ENCODE assay signal across 18 mouse cellular contexts in the genomic region with DNA sequence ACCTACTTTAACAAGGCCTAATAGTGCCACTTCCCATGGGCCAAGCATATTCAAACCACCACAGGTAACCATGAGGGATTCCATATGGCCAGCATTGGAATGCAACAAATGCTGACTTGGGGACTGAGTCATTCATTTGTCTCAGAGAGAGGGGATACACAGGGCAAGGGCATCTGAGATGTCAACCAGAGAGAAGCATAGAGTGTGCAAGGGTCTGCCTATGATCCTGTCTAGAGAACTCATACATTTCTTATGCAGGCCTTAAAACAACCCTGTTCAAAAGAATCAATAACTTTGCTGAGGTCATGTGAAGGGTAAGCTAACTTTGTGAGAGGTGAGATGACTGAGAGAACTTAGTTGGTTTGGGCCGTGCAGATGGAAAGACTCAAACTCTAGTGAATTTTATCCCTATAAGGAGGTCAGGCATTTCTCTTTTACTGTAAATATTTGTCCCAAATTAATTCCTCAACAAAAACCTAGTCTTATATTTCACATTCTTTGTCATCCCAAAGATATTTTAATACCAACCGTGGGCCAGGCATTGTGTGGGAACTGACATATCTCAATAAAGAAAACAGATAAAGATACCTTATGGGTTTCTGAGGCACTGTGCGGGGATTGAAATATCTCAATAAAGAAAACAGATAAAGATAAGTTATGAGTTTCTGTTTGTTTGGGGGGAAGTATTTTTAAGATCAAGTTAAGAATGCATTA.
DNase-seq lines count a peak whose midpoint lies in the region; ATAC-seq and TF ChIP-seq lines count a peak whose summit lies in the region.
"Had no signal": no experiment of that assay in that cellular context is flagged by ENCODE, and none has a peak within 500 bp of the region (broad histone marks: within the 10 kb centered on the region; RNA-seq: fewer than 3 reads in every experiment).

No protein-coding gene starts in this region.

- H3K4me2 ChIP-seq in embryonic facial prominence, embryonic 11.5 days (ENCODE audit: low read depth, low read length): no peak overlapping the region
- no peak overlapping the region for H3K4me2 ChIP-seq in kidney, embryonic 15.5 days
- H3K4me2 ChIP-seq in lung, embryonic 15.5 days: no peak overlapping the region
- no peak overlapping the region for H3K4me2 ChIP-seq in lung, postnatal 0 days (replicated peaks; ENCODE audit: low read depth, low read length)
- no peak overlapping the region for H3K4me2 ChIP-seq in stomach, embryonic 15.5 days
- H3K4me2 ChIP-seq: embryonic facial prominence, embryonic 12.5 days; forebrain, embryonic 15.5 days had no signal

- H3K4me1 ChIP-seq in embryonic facial prominence, embryonic 11.5 days (ENCODE audit: control insufficient read depth, insufficient read depth, low read length): no peaks in the 10 kb centered on the region
- H3K4me1 ChIP-seq in embryonic facial prominence, embryonic 10.5 days: peaks cover 13% of the 10 kb centered on the region
- no peaks in the 10 kb centered on the region for H3K4me1 ChIP-seq in kidney, embryonic 15.5 days
- H3K4me1 ChIP-seq in lung, embryonic 15.5 days: peaks cover 16% of the 10 kb centered on the region; the same call in 1 of the 2 replicates
- no peaks in the 10 kb centered on the region for H3K4me1 ChIP-seq in lung, postnatal 0 days (ENCODE audit: insufficient read depth, low read depth, low read length)
- no peaks in the 10 kb centered on the region for H3K4me1 ChIP-seq in stomach, embryonic 15.5 days
- H3K4me1 ChIP-seq: embryonic facial prominence, embryonic 12.5 days; forebrain, embryonic 15.5 days had no signal

- DNase-seq in embryonic facial prominence, embryonic 11.5 days (ENCODE audit: low spot score): no peak
- no peak for DNase-seq in embryonic facial prominence, embryonic 10.5 days (ENCODE audit: low spot score)
- no peak for DNase-seq in kidney, postnatal 36 days
- no peak for DNase-seq in lung, postnatal 0 days (ENCODE audit: low spot score)
- DNase-seq: adrenal gland, adult 8-10 months; adrenal gland, postnatal 36 days; B cell, adult 2 months; cerebellum, adult 2 months; cerebellum, postnatal 10 days; gastrocnemius, postnatal 36 days had no signal

- no peak overlapping the region for H3K4me3 ChIP-seq in embryonic facial prominence, embryonic 11.5 days (ENCODE audit: low read depth, low read length)
- H3K4me3 ChIP-seq in embryonic facial prominence, embryonic 10.5 days: no peak overlapping the region
- H3K4me3 ChIP-seq in kidney, embryonic 15.5 days (replicated peaks): no peak overlapping the region
- no peak overlapping the region for H3K4me3 ChIP-seq in lung, embryonic 15.5 days
- H3K4me3 ChIP-seq in lung, postnatal 0 days (ENCODE audit: low read depth, low read length): no peak overlapping the region
- no peak overlapping the region for H3K4me3 ChIP-seq in stomach, embryonic 15.5 days (replicated peaks)
- H3K4me3 ChIP-seq: embryonic facial prominence, embryonic 12.5 days; forebrain, embryonic 15.5 days; heart, embryonic 10.5 days had no signal

- ATAC-seq in embryonic facial prominence, embryonic 11.5 days (replicated peaks; ENCODE audit: insufficient number of reproducible peaks, low FRiP score, low TSS enrichment, low read depth): no peak
- no peak for ATAC-seq in kidney, embryonic 15.5 days (replicated peaks; ENCODE audit: low FRiP score)
- ATAC-seq in lung, embryonic 15.5 days (ENCODE audit: borderline replicate concordance, extremely low read depth, low FRiP score, low TSS enrichment): peak; percentile 21; the same call in 1 of the 2 replicates
- ATAC-seq in lung, postnatal 0 days: no peak
- ATAC-seq in stomach, embryonic 15.5 days (ENCODE audit: insufficient read depth, low FRiP score, low read depth): peak; percentile 74
- ATAC-seq: CD4-positive, CD25-positive, alpha-beta regulatory T cell, adult 4 months; forebrain, embryonic 15.5 days had no signal

- no peaks in the 10 kb centered on the region for H3K27me3 ChIP-seq in embryonic facial prominence, embryonic 11.5 days (ENCODE audit: control insufficient read depth, insufficient read depth, low read length)
- no peaks in the 10 kb centered on the region for H3K27me3 ChIP-seq in embryonic facial prominence, embryonic 10.5 days (replicated peaks; ENCODE audit: low read depth, poor library complexity, severe bottlenecking)
- H3K27me3 ChIP-seq in kidney, embryonic 15.5 days: no peaks in the 10 kb centered on the region
- no peaks in the 10 kb centered on the region for H3K27me3 ChIP-seq in lung, embryonic 15.5 days
- H3K27me3 ChIP-seq in lung, postnatal 0 days (replicated peaks; ENCODE audit: insufficient read depth, low read length): no peaks in the 10 kb centered on the region
- no peaks in the 10 kb centered on the region for H3K27me3 ChIP-seq in stomach, embryonic 15.5 days (replicated peaks)
- H3K27me3 ChIP-seq: embryonic facial prominence, embryonic 12.5 days; forebrain, embryonic 15.5 days had no signal

- H3K27ac ChIP-seq in embryonic facial prominence, embryonic 11.5 days (replicated peaks; ENCODE audit: low read depth, low read length): 0 out of 2 replicates have a peak overlapping the region, but pooled peaks have one; percentile 13
- H3K27ac ChIP-seq in embryonic facial prominence, embryonic 10.5 days (replicated peaks): no peak overlapping the region; the same call in 1 of the 2 replicates
- H3K27ac ChIP-seq in kidney, embryonic 15.5 days: peak overlapping the region; percentile 80
- peak overlapping the region; percentile 75 for H3K27ac ChIP-seq in lung, embryonic 15.5 days
- H3K27ac ChIP-seq in lung, postnatal 0 days (ENCODE audit: low read length): no peak overlapping the region
- H3K27ac ChIP-seq in stomach, embryonic 15.5 days: no peak overlapping the region
- H3K27ac ChIP-seq: embryonic facial prominence, embryonic 12.5 days; forebrain, embryonic 15.5 days; heart, embryonic 10.5 days had no signal

- no peak overlapping the region for H3K9ac ChIP-seq in embryonic facial prominence, embryonic 11.5 days (replicated peaks; ENCODE audit: low read length)
- no peak overlapping the region for H3K9ac ChIP-seq in kidney, embryonic 15.5 days
- H3K9ac ChIP-seq in lung, embryonic 15.5 days: no peak overlapping the region
- H3K9ac ChIP-seq in lung, postnatal 0 days (replicated peaks; ENCODE audit: low read depth): no peak overlapping the region
- no peak overlapping the region for H3K9ac ChIP-seq in stomach, embryonic 15.5 days
- H3K9ac ChIP-seq: embryonic facial prominence, embryonic 12.5 days; forebrain, embryonic 15.5 days had no signal

- no peaks in the 10 kb centered on the region for H3K36me3 ChIP-seq in embryonic facial prominence, embryonic 11.5 days (replicated peaks; ENCODE audit: control insufficient read depth, insufficient read depth, low read depth, low read length)
- H3K36me3 ChIP-seq in embryonic facial prominence, embryonic 10.5 days (replicated peaks): no peaks in the 10 kb centered on the region
- no peaks in the 10 kb centered on the region for H3K36me3 ChIP-seq in kidney, embryonic 15.5 days
- H3K36me3 ChIP-seq in lung, embryonic 15.5 days: no peaks in the 10 kb centered on the region
- H3K36me3 ChIP-seq in lung, postnatal 0 days (ENCODE audit: insufficient read depth, low read length): no peaks in the 10 kb centered on the region
- H3K36me3 ChIP-seq in stomach, embryonic 15.5 days: no peaks in the 10 kb centered on the region
- H3K36me3 ChIP-seq: embryonic facial prominence, embryonic 12.5 days; forebrain, embryonic 15.5 days; G1E; heart, embryonic 10.5 days had no signal

- no peaks in the 10 kb centered on the region for H3K9me3 ChIP-seq in embryonic facial prominence, embryonic 11.5 days (replicated peaks; ENCODE audit: control insufficient read depth, low read length)
- H3K9me3 ChIP-seq in embryonic facial prominence, embryonic 10.5 days: no peaks in the 10 kb centered on the region
- no peaks in the 10 kb centered on the region for H3K9me3 ChIP-seq in kidney, embryonic 15.5 days (replicated peaks)
- no peaks in the 10 kb centered on the region for H3K9me3 ChIP-seq in lung, embryonic 15.5 days
- no peaks in the 10 kb centered on the region for H3K9me3 ChIP-seq in lung, postnatal 0 days (ENCODE audit: low read length)
- no peaks in the 10 kb centered on the region for H3K9me3 ChIP-seq in stomach, embryonic 15.5 days
- H3K9me3 ChIP-seq: embryonic facial prominence, embryonic 12.5 days; forebrain, embryonic 15.5 days; heart, embryonic 10.5 days had no signal

- WGBS in embryonic facial prominence, embryonic 11.5 days: 71% methylated on average over 3 of the region's 3 CpGs
- WGBS in embryonic facial prominence, embryonic 10.5 days: 84% methylated on average over 3 of the region's 3 CpGs
- WGBS in kidney, embryonic 15.5 days: 63% methylated on average over 3 of the region's 3 CpGs
- WGBS in lung, embryonic 15.5 days: 43% methylated on average over 3 of the region's 3 CpGs
- 59% methylated on average over 3 of the region's 3 CpGs for WGBS in lung, postnatal 0 days
- 37% methylated on average over 3 of the region's 3 CpGs for WGBS in stomach, embryonic 15.5 days

- no peak for TF ChIP-seq EP300 in lung, postnatal 0 days (IDR thresholded peaks at IDR 0.05)

- no peak for TF ChIP-seq CTCF in lung, postnatal 0 days (IDR thresholded peaks at IDR 0.05)

Comparison
In these comparisons a context has a peak if more than half of its experiments do, and no peak if none do; other contexts are left out.
1. ATAC-seq: peak in lung, embryonic 15.5 days (single experiment) and stomach, embryonic 15.5 days (single experiment); none in embryonic facial prominence, embryonic 11.5 days (single experiment), kidney, embryonic 15.5 days (single experiment) and lung, postnatal 0 days (single experiment).
2. H3K27ac ChIP-seq: peak in embryonic facial prominence, embryonic 11.5 days (single experiment), kidney, embryonic 15.5 days (single experiment) and lung, embryonic 15.5 days (single experiment); none in embryonic facial prominence, embryonic 10.5 days (single experiment), lung, postnatal 0 days (single experiment) and stomach, embryonic 15.5 days (single experiment).